Mouse (Mus musculus): ENCODE data around the gene Fbxl2. TPM values are rescaled to one million over a fixed set of nuclear protein-coding genes. Genes with fewer than 3 reads are reported as not detected.

The Fbxl2 gene
- polyA plus RNA-seq, 1 experiment: 3.6 TPM

GRCm38 (mm10) chr9:113924883-113925282 lies 121.1 kb downstream of the Fbxl2 start:
- no peak for DNase-seq (ENCODE audit: low spot score)

- no peak for DNase-seq (ENCODE audit: low spot score)
Observed at GRCm38 (mm10) chr9:113922677-113923076, 123.3 kb downstream of the Fbxl2 start.

- no peak for DNase-seq (ENCODE audit: low spot score)
Observed at GRCm38 (mm10) chr9:113915789-113916188, 130.2 kb downstream of the Fbxl2 start.

Other genes starting within 250 kb of the Fbxl2 start
- gene Ubp1, start 115.3 kb downstream of the Fbxl2 start, polyA plus RNA-seq (2012; rRNA removed): 92.3 and 107 TPM in 2 replicates
- gene Susd5, start 10.9 kb upstream of the Fbxl2 start, polyA plus RNA-seq (2012; rRNA removed): 0.62 and 0.87 TPM in 2 replicates

Measured in urinary bladder, adult 2 months (tissue).